Mouse (Mus musculus) neural tube, embryonic 10.5 days (tissue): Measurements from ENCODE around the gene Esrra.
"Not testable (repeated sequence)": the region's sequence is repeated elsewhere in the genome, so short reads cannot be mapped to it uniquely, and the experiment has no call there.

ENCODE experiments used
- DNase-seq: peaks from one replicate; pipeline ENCODE4 v3.0.0-alpha.2; 2017; ENCODE audit warnings: low spot score; ENCODE audit errors: extremely low spot score

The Esrra gene

DNA sequence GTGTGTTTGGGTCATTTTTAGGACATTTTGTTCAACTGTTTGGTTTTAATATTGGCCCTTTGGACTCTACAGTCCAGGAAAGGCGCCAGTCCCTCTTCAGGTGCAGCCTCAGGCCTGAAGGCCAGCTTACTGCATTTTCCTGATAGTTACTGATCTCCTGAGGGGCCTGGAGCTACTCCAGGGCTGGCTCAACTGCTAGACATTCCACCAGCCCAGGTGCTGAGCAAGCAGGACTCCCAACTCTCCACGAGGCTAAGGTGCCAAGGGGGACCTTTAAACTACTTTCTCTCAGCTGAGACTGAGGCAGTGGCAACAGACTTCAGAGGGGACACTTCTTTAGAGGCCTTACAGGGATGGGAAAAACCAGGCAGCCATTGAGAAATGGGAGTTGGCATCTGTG, 16.8 kb downstream of the Esrra start:
- DNase-seq: no peak

- DNase-seq: no peak
Measured at GRCm38 (mm10) chr19:6903031-6903430, 18.6 kb downstream of the Esrra start.

DNA sequence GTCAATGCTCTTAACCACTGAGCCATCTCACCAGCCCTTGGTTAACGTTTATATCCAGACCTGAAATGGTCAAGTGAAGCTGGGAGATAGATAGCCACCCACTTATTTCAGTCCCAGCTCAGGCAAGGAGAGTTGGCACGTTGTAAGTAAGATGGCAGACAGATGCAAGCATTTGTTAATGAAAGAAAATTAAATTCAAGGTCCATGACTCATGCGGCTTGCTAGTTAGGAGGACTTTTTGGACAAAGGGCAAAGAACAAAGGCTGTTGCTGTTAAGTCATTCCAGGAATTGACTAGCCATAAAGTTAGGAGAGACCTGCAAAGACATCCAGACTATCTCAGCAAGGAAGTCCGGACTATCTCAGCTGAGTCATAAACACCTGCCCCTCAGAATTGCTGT, 22.0 kb downstream of the Esrra start:
- DNase-seq: no peak

DNA sequence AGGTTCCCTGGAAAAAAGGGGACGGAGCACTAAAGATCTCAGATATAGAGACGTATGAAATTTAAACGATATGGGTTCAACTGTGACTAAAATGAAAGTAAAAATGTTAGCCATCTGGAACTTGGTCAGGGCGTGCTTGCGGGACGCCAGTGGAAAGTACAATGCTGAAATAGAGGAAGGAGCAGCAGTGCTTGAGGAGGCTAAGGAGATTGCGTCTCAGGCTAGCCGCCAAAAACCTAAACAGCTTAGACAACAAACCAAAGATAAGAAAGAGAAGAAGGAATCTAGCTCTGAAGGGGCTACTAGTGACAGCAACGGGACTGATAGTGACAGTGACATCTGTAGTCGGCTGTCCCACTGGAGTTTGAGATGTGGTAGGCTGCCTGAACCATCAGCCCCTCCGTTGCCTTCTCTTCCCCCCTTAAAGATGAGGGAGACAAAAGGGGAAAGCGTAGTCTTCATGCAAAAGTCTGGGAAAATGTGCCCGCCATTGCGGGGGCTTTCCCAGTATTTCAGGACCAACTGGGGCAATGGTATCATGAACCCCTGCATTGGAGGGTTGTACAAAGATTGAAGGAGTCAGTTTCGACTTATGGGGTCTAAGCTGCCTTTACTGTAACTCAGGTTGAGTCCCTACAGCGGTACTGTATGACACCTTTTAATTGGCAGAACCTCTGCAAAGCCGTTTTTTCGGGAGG, 25.9 kb downstream of the Esrra start:
- DNase-seq: not testable (repeated sequence)

DNA sequence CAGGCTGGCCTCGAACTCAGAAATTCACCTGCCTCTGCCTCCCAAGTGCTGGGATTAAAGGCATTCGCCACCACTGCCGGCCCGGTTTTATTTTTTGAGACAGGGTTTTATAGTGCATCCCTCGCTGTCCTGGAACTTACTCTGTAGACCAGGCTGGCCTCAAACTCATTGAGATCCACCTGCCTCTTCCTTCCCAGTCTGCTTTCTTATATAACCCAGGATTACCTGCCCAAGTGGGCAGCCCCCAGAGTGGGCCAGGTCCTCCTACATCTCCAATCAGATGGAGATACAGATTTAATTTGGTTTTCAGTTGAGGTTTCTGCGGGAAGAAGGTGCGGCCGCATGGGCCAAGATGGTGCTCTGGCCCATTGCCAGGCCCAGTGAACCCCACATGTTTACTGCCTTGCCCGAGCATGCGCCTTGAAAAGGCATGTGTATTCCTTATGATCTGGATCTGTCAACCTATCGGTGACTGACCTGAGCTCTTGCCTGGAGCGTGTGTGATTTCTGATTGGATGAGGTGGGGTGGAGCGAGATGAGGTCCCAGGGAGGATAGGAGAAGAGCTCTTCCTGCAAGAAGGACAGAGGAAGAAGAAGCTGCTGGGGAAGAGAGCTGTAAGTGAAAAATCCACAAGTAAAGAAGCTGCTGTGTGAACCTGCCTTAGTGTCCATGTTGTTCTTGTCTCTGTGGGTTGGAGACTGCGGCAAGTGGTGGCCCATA, 27.7 kb downstream of the Esrra start:
- DNase-seq: no peak

- DNase-seq: no peak
Measured at GRCm38 (mm10) chr19:6892512-6892911, 29.1 kb downstream of the Esrra start.

GRCm38 (mm10) chr19:6877965-6878364, 43.6 kb downstream of the Esrra start:
- DNase-seq: no peak

GRCm38 (mm10) chr19:6876799-6877198, 44.8 kb downstream of the Esrra start:
- no peak for DNase-seq

GRCm38 (mm10) chr19:6875834-6876233, 45.8 kb downstream of the Esrra start:
- no peak for DNase-seq

DNA sequence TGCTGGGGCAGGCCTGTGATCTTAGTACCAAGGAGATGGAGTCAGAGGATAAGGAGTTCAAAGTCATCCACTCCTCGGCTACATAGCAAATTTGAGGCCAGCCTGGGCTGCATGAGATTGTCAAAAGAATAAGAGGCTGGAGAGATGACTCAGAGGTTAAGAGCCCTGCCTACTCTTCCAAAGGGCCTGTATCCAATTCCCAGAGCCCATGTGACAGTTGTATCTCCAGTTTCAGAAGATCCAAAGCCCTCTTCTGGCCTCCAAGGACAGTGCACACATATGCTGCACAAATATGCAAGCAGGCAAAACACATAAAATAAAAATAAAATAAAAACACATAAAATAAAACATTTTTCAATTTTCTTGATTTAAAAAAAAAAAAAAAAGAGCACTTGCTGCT, 47.4 kb downstream of the Esrra start:
- DNase-seq: no peak

- DNase-seq: no peak
Measured at GRCm38 (mm10) chr19:6872701-6873100, 48.9 kb downstream of the Esrra start.

DNA sequence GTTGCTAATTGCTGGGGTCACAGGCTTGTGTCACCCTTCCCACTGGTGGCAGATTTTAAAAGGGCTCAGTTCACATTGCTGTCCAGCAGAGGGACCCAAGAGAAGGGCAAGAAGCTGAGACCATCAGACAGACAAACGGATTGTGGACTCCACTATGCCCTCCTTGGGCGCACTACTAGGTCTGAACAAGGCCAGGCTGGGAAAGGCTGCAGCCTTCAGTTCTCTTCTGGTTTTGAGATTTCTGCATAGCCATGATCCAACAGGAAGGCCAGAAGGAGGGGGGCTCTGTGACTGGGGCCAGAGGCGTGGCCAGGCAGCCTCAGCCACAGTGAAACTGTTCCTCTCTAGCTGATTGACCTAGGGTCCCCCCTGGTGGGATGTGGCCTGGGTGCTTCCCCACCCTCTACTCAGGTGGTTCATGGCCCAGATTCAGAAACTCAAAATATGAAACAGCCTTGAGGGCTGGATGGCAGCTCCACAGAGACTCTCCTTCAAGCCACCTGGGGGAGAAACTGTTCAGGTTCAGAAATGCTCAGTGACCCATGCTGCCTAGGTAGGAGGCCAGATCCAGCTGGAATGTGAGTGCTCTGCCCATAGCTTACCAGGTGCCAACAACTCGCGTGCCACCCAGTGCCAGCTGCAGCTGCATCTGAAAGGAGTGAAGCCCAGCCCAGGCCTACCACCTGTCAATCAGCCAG, 49.9 kb downstream of the Esrra start:
- DNase-seq: no peak

GRCm38 (mm10) chr19:6869355-6869754, 52.3 kb downstream of the Esrra start:
- no peak for DNase-seq

- DNase-seq: no peak
Measured at GRCm38 (mm10) chr19:6861451-6861850, 60.2 kb downstream of the Esrra start.
